Mouse (Mus musculus): ENCODE results near the gene Urb2. TPM values are rescaled to one million over a fixed set of nuclear protein-coding genes. Genes with fewer than 3 reads are reported as not detected.
"Not testable (repeated sequence)": the region's sequence is repeated elsewhere in the genome, so short reads cannot be mapped to it uniquely, and the experiment has no call there.

The Urb2 gene
- total and polyA plus RNA-seq, 3 experiments = 26.4 to 33.9 (median 27.9) TPM

DNA sequence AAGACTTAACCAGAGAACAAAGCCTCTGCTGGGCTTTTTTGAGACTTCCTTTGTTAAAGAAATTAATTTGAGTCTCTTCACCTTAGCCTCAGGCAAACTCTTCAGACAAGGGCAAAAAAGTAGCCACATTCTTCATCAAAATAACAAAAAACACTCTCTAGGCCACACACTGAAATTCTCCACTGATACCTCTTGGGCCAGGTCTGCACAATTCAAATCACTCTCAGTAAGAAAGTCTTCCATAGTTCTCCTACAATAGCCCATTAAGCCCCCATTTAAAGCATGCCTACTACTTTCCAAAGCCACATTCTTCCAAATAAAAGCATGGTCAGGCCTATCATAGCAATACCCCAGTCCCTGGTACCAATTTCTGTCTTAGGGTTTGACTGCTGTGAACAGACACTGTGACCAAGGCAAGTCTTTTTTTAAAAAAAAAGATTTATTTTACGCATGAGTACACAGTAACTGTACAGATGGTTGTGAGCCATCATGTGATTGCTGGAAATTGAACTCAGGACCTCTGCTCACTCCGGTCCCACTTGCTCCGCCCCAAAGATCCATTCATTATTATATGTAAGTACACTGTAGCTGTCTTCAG lies 9.2 kb upstream of the Urb2 start:
- TF ChIP-seq SIN3A (IDR thresholded peaks at IDR 0.05; ENCODE audit: low read length) (no peak), USF2 (conservative IDR thresholded peaks at IDR 0.05; ENCODE audit: low read depth, low read length) (no peak), POLR2AphosphoS2 (IDR thresholded peaks at IDR 0.05; ENCODE audit: low read depth, low read length) (no peak), ETS1 (conservative IDR thresholded peaks at IDR 0.05; ENCODE audit: low read depth, low read length) (no peak), POLR2A (IDR thresholded peaks at IDR 0.05; ENCODE audit: low read depth, low read length) (no peak), PAX5 (IDR thresholded peaks at IDR 0.05; ENCODE audit: low read length) (no peak), TCF12 (IDR thresholded peaks at IDR 0.05; ENCODE audit: low read depth, low read length) (no peak), MAX (IDR thresholded peaks at IDR 0.05; ENCODE audit: low read length) (no peak), SMC3 (IDR thresholded peaks at IDR 0.05; ENCODE audit: low read depth, low read length) (no peak), IRF4 (IDR thresholded peaks at IDR 0.05; ENCODE audit: low read depth, low read length) (no peak), MAZ (IDR thresholded peaks at IDR 0.05; ENCODE audit: low read depth, low read length) (no peak), GABPA (IDR thresholded peaks at IDR 0.05; ENCODE audit: insufficient replicate concordance, low read depth, low read length) (no peak), RAD21 (IDR thresholded peaks at IDR 0.05; ENCODE audit: low read depth, low read length) (no peak), TBP (conservative IDR thresholded peaks at IDR 0.05; ENCODE audit: low read depth, low read length) (no peak), MXI1 (IDR thresholded peaks at IDR 0.05; ENCODE audit: low read depth, low read length) (no peak), JUND (conservative IDR thresholded peaks at IDR 0.05; ENCODE audit: low read depth, low read length) (no peak), USF1 (IDR thresholded peaks at IDR 0.05; ENCODE audit: low read depth, low read length) (no peak), CHD2 (IDR thresholded peaks at IDR 0.05; ENCODE audit: low read length) (no peak), ZMIZ1 (IDR thresholded peaks at IDR 0.05; ENCODE audit: low read depth, low read length) (no peak), KAT2A (IDR thresholded peaks at IDR 0.05; ENCODE audit: insufficient replicate concordance, low read length) (no peak)
- H3K9ac ChIP-seq (ENCODE audit: insufficient read depth, low read depth) = no peak overlapping the region
- no peak overlapping the region for H3K27ac ChIP-seq (ENCODE audit: insufficient read depth, low read depth)
- DNase-seq (ENCODE audit: extremely low read depth) = no peak
- no peak overlapping the region for H3K4me3 ChIP-seq (replicated peaks in 1 of 3; ENCODE audit: low read depth in 2 of 3, low read length in 2 of 3, poor library complexity in 1 of 3)
- dilution Hi-C loops (cut with MboI; ENCODE audit: extremely low pct_ligation_motif_present, extremely low pct_unique_long_range_greater_than_20kb, low sequenced_read_pairs) (no loop called here), in situ Hi-C loops (cut with MboI; ENCODE audit: low pct_ligation_motif_present, low pct_unique_long_range_greater_than_20kb, low sequenced_read_pairs) (no loop called here)
- peaks cover 57% of the 10 kb centered on the region for H3K79me2 ChIP-seq (replicated peaks; ENCODE audit: control insufficient read depth, extremely low read depth, insufficient read depth, poor library complexity, severe bottlenecking)
- peaks cover 4 to 29% of the 10 kb centered on the region in 2 experiments; a peak in 3 of 4 replicates for H3K4me1 ChIP-seq (ENCODE audit: control insufficient read depth in 1 of 2, insufficient read depth in 2 of 2)
- H3K9me3 ChIP-seq (replicated peaks; ENCODE audit: low read length) = no peaks in the 10 kb centered on the region
- H3K27me3 ChIP-seq (replicated peaks) = no peaks in the 10 kb centered on the region
- no peak overlapping the region for H3K4me2 ChIP-seq (ENCODE audit: insufficient read depth, low read depth, poor library complexity, severe bottlenecking)
- peaks cover 31 to 61% of the 10 kb centered on the region in 2 experiments for H3K36me3 ChIP-seq (replicated peaks in 1 of 2; ENCODE audit: control insufficient read depth in 1 of 2, insufficient read depth in 1 of 2, low read length in 1 of 2)

DNA sequence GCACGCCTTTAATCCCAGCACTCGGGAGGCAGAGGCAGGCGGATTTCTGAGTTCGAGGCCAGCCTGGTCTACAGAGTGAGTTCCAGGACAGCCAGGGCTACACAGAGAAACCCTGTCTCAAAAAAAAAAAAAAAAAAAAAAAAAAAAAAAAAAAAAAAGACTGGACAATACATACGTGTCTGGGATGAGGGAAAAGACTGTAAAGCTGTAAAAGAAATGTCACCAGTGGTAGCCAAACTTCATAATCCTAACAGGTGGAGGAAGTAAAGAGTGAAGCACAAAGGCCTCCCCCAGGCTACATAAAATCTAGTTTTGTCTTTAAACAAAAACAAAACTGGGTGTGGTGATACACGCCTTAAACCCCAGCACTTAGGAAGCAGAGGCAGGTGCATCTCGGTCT lies 7.0 kb upstream of the Urb2 start:
- H3K27ac ChIP-seq (ENCODE audit: insufficient read depth, low read depth); DNase-seq (ENCODE audit: extremely low read depth); H3K4me3 ChIP-seq (replicated peaks in 1 of 3; ENCODE audit: low read depth in 2 of 3, low read length in 2 of 3, poor library complexity in 1 of 3); H3K27me3 ChIP-seq (replicated peaks); H3K9ac ChIP-seq (ENCODE audit: insufficient read depth, low read depth); H3K4me2 ChIP-seq (ENCODE audit: insufficient read depth, low read depth, poor library complexity, severe bottlenecking); dilution Hi-C loops (cut with MboI; ENCODE audit: extremely low pct_ligation_motif_present, extremely low pct_unique_long_range_greater_than_20kb, low sequenced_read_pairs); H3K9me3 ChIP-seq (replicated peaks; ENCODE audit: low read length); in situ Hi-C loops (cut with MboI; ENCODE audit: low pct_ligation_motif_present, low pct_unique_long_range_greater_than_20kb, low sequenced_read_pairs): not testable (repeated sequence)
- Histone ChIP-seq H3K79me2 (replicated peaks; ENCODE audit: control insufficient read depth, extremely low read depth, insufficient read depth, poor library complexity, severe bottlenecking) (peaks cover 77% of the 10 kb centered on the region), H3K36me3 (replicated peaks in 1 of 2; ENCODE audit: control insufficient read depth in 1 of 2, insufficient read depth in 1 of 2, low read length in 1 of 2) (peaks cover 16 to 51% of the 10 kb centered on the region in 2 experiments), H3K4me1 (ENCODE audit: control insufficient read depth in 1 of 2, insufficient read depth in 2 of 2) (peaks cover 7 to 51% of the 10 kb centered on the region in 2 experiments; a peak in 3 of 4 replicates)
- peak; percentile 61 for TF ChIP-seq ZNF384 (IDR thresholded peaks at IDR 0.05; ENCODE audit: low read depth, low read length)
